10 mouse cellular contexts compared by ENCODE assay signal in the genomic region with DNA sequence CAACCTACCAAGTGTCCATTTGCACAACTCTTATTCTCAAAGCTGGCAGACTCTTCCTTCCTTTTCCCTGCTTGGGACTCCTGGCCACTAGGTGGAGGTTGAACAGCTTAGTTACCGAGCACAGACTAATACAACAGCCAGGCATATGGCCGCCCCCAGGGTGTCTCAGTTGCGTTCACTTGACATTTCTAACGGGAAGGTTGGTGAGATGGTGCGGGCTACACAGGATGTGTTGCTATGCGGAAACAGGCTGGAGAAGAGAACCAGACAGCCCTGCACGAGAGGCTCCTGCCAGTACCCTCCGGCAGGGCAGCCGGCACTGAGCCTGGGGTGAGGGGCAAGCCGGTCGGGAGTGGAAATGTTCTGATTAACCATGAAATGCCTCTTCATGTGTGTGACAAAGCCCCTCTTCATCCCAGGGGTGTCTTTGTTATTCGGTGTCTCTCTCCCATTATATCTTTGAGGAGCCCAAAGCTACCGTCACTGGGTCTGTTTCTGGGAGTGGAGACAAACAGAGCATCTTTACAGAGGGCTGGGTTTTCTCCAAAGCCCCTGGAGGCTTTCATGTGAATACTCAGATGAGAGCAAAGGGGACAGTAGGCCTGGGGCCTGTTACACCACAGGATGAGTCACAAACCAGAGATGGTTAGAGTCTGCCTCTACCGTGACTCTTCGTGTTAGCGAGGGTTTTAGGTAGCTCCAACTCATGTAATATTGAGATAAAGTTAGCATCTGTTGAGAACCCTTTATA. TPM values are rescaled to one million over a fixed set of nuclear protein-coding genes. Genes with fewer than 3 reads are reported as not detected.
DNase-seq lines count a peak whose midpoint lies in the region; ATAC-seq lines count a peak whose summit lies in the region.
"Had no signal": no experiment of that assay in that cellular context is flagged by ENCODE, and none has a peak within 500 bp of the region (broad histone marks: within the 10 kb centered on the region; RNA-seq: fewer than 3 reads in every experiment).

No protein-coding gene starts in this region.

- ATAC-seq in hindbrain, embryonic 11.5 days (ENCODE audit: low FRiP score) = peak; percentile 77
- ATAC-seq in neural tube, embryonic 14.5 days (ENCODE audit: low read depth) = peak; percentile 76

- WGBS in hindbrain, embryonic 11.5 days = 67% methylated on average over 16 of the region's 16 CpGs
- WGBS in neural tube, embryonic 14.5 days = 52% methylated on average over 16 of the region's 16 CpGs

- H3K36me3 ChIP-seq in hindbrain, embryonic 11.5 days (ENCODE audit: control insufficient read depth, insufficient read depth, low read length) = no peaks in the 10 kb centered on the region; the same call in 1 of the 2 replicates
- H3K36me3 ChIP-seq in neural tube, embryonic 14.5 days (ENCODE audit: control insufficient read depth, insufficient read depth, low read length) = no peaks in the 10 kb centered on the region; the same call in 1 of the 2 replicates

- peak; percentile 52 for DNase-seq in left cerebral cortex, postnatal 4 days
- DNase-seq in left cerebral cortex, adult 11 months (ENCODE audit: low spot score) = no peak
- DNase-seq in cerebellum, adult 18-20 months = peak; percentile 73
- DNase-seq in hindbrain, embryonic 11.5 days (ENCODE audit: low spot score) = peak; percentile 44
- DNase-seq in urinary bladder, postnatal 36 days (ENCODE audit: low spot score in 2 of 2) = no peak
- DNase-seq in spleen, postnatal 36 days (ENCODE audit: low spot score in 2 of 2) = no peak
- DNase-seq in thymus, postnatal 36 days = no peak
- DNase-seq: thymus, postnatal 25 days had no signal

- H3K27me3 ChIP-seq in hindbrain, embryonic 11.5 days (ENCODE audit: control insufficient read depth, insufficient read depth, low read length) = no peaks in the 10 kb centered on the region
- no peaks in the 10 kb centered on the region for H3K27me3 ChIP-seq in neural tube, embryonic 14.5 days (ENCODE audit: control insufficient read depth, insufficient read depth, low read length)
- H3K27me3 ChIP-seq: liver, embryonic 15.5 days had no signal

- no peak overlapping the region for H3K4me2 ChIP-seq in hindbrain, embryonic 11.5 days (replicated peaks; ENCODE audit: low read depth, low read length)
- no peak overlapping the region for H3K4me2 ChIP-seq in neural tube, embryonic 14.5 days (ENCODE audit: low read depth, low read length)
- H3K4me2 ChIP-seq: liver, embryonic 15.5 days had no signal

- no peak overlapping the region for H3K9ac ChIP-seq in hindbrain, embryonic 11.5 days (ENCODE audit: low read depth, low read length)
- no peak overlapping the region for H3K9ac ChIP-seq in neural tube, embryonic 14.5 days (replicated peaks; ENCODE audit: low read depth, low read length)
- H3K9ac ChIP-seq: liver, embryonic 15.5 days had no signal

- no peaks in the 10 kb centered on the region for H3K4me1 ChIP-seq in hindbrain, embryonic 11.5 days (replicated peaks; ENCODE audit: control insufficient read depth, insufficient read depth, low read length)
- no peaks in the 10 kb centered on the region for H3K4me1 ChIP-seq in neural tube, embryonic 14.5 days (ENCODE audit: control insufficient read depth, insufficient read depth, low read length)
- H3K4me1 ChIP-seq: liver, embryonic 15.5 days had no signal

- intact Hi-C loops in left cerebral cortex, postnatal 4 days (cut with DNase I) = no loop called here

- H3K4me3 ChIP-seq in hindbrain, embryonic 11.5 days (ENCODE audit: low read depth, low read length) = no peak overlapping the region
- no peak overlapping the region for H3K4me3 ChIP-seq in neural tube, embryonic 14.5 days (ENCODE audit: low read depth, low read length)
- H3K4me3 ChIP-seq: liver, embryonic 15.5 days had no signal

- no peaks in the 10 kb centered on the region for H3K9me3 ChIP-seq in hindbrain, embryonic 11.5 days (ENCODE audit: control insufficient read depth, low read length)
- H3K9me3 ChIP-seq in neural tube, embryonic 14.5 days (ENCODE audit: control insufficient read depth, low read length) = 0 out of 2 replicates have a peak, but pooled peaks cover 3% of the 10 kb centered on the region
- H3K9me3 ChIP-seq: liver, embryonic 15.5 days had no signal

- no peak overlapping the region for H3K27ac ChIP-seq in hindbrain, embryonic 11.5 days (ENCODE audit: low read depth, low read length)
- no peak overlapping the region for H3K27ac ChIP-seq in neural tube, embryonic 14.5 days (ENCODE audit: low read depth, low read length)
- H3K27ac ChIP-seq: liver, embryonic 15.5 days had no signal

RNA-seq across cellular contexts. Expression of a gene that starts 17.1 kb away (rescaled TPM):
- 1 to 10 TPM; 5.1 to 6.6 TPM for total RNA-seq in left cerebral cortex, postnatal 4 days (2021)
- 28.6 and 30.8 TPM in 2 replicates for polyA plus RNA-seq in hindbrain, embryonic 11.5 days (2014; fragmentation: Nextera tagmentation; extraction: Ambion mirVana)
- 6.2 and 8.5 TPM in 2 replicates for polyA plus RNA-seq in neural tube, embryonic 14.5 days (2014; fragmentation: Nextera tagmentation; extraction: Ambion mirVana)

Comparison
In these comparisons a context has a peak if more than half of its experiments do, and no peak if none do; other contexts are left out.
1. DNase-seq: peak in left cerebral cortex, postnatal 4 days (single experiment), cerebellum, adult 18-20 months (2 of 2) and hindbrain, embryonic 11.5 days (single experiment); none in left cerebral cortex, adult 11 months (single experiment), urinary bladder, postnatal 36 days (0 of 2), spleen, postnatal 36 days (0 of 2) and thymus, postnatal 36 days (0 of 2).